Mouse (Mus musculus): Measurements from ENCODE around the gene Trappc2. TPM values are rescaled to one million over a fixed set of nuclear protein-coding genes. Genes with fewer than 3 reads are reported as not detected.

The Trappc2 gene
- polyA plus RNA-seq, 1 experiment from 2014 or later: 45.1 TPM

DNA sequence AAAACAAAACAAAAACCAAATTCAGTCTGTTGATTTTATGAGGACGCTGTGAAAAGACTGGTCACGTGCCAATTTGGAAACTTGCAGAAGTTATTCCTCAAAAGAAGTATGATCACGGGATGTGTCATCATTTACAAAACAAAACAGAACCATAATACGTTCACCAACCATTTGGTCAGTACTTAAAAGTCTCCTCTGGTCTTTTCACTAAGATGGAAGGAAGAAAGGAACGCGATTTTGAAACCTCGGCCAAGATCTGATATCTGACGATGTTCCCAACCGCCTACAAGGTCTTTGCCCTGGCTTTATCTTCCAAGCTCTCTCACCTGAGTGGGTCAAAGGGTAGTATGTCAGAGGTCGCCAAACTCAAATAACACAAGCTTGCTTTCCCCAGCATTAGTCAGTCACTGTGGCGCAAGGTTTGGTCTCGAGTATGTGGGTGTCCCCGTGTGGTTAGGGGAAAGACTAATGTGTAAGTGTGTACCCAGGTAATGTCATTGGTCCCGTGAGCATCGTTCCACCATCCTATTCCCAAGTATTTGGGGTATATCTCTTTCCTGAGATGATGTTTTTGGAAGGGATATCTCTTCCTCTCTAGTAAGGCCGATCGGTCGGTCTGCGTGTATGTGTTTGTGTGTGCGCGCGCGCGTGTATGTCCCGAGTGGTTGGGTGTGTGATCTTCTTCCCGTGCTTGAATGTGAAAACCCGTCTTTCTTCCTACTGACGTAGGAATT lies 38.4 kb downstream of the Trappc2 start:
- H3K9me3 ChIP-seq: no peaks in the 10 kb centered on the region
- peak overlapping the region; percentile 56 for H3K4me2 ChIP-seq
- peak overlapping the region; percentile 59 for H3K4me3 ChIP-seq (replicated peaks)
- peaks cover 4% of the 10 kb centered on the region; the same call in 1 of the 2 replicates for H3K27me3 ChIP-seq
- peak; percentile 42 for ATAC-seq (ENCODE audit: low FRiP score)
- peak overlapping the region; percentile 68 for H3K9ac ChIP-seq
- no peak overlapping the region for H3K27ac ChIP-seq
- peaks cover 4% of the 10 kb centered on the region for H3K4me1 ChIP-seq
- 22% methylated on average over 28 of the region's 28 CpGs for WGBS
- no peaks in the 10 kb centered on the region for H3K36me3 ChIP-seq (replicated peaks)

- Histone ChIP-seq H3K36me3 (replicated peaks) (no peaks in the 10 kb centered on the region), H3K9ac (peak within 1 kb of the TSS; percentile 68), H3K4me3 (replicated peaks) (peak within 1 kb of the TSS; percentile 59), H3K4me1 (peaks cover 4% of the 10 kb centered on the region), H3K27me3 (0 out of 2 replicates have a peak, but pooled peaks cover 4% of the 10 kb centered on the region), H3K9me3 (no peaks in the 10 kb centered on the region), H3K27ac (peak within 1 kb of the TSS; percentile 56; the same call in 1 of the 2 replicates), H3K4me2 (peak within 1 kb of the TSS; percentile 56)
- 17% methylated on average over 39 of the region's 41 CpGs for WGBS
- peak; percentile 99 for ATAC-seq (ENCODE audit: low FRiP score)
Measured at GRCm38 (mm10) chrX:166479365-166479983, 39.1 kb downstream of the Trappc2 start, which contains the start of gene Rab9. TSS of gene Rab9 (minus strand) at chrX:166479867.

DNA sequence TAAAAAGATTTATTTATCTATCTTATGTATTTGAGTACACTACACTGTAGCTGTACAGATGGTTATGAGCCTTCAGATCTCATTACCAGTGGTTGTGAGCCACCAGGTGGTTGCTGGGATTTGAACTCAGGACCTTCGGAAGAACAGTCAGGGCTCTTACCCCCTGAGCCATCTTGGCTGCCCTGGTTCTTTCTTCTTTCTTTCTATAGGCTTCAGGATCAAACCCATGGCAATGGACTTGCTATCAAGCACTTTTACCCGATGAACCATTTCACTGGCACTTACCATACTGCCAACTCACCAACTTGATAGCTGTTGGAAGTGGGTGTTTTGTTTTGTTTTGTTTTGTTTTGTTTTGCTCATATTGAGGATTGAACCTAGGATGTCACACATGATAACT lies 54.7 kb downstream of the Trappc2 start:
- ATAC-seq (ENCODE audit: low FRiP score): no peak

DNA sequence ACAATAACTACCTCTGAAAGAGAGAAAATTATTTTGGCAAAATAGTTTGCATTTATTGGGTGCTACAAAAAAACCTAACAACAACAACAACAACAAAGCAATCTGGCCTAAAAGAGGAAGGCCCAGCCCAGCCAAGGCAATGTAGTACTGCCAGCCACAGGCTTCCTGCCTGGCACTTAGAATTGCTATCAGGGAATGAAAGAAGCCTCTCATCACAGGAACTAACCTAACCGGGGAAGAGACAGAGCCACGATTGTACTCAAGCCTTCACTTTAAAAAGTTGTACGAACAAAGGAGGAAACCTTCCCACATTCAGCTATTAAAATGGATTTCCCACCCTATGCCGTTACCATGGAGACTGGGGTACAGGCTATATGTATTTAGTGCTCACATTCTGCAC lies 57.4 kb downstream of the Trappc2 start:
- H3K4me3 ChIP-seq (replicated peaks): no peak overlapping the region
- H3K4me1 ChIP-seq: no peaks in the 10 kb centered on the region
- no peaks in the 10 kb centered on the region for H3K36me3 ChIP-seq (replicated peaks)
- no peak overlapping the region for H3K4me2 ChIP-seq
- ATAC-seq (ENCODE audit: low FRiP score): no peak
- no peak overlapping the region for H3K9ac ChIP-seq
- H3K27me3 ChIP-seq: peaks cover 7% of the 10 kb centered on the region; the same call in 1 of the 2 replicates
- 47% methylated on average over 4 of the region's 4 CpGs for WGBS
- no peak overlapping the region for H3K27ac ChIP-seq
- no peaks in the 10 kb centered on the region for H3K9me3 ChIP-seq

More for the DNA sequence above, 54.7 kb downstream of the Trappc2 start:
- no peak overlapping the region for H3K4me3 ChIP-seq (replicated peaks)
- H3K36me3 ChIP-seq (replicated peaks): no peaks in the 10 kb centered on the region
- H3K27me3 ChIP-seq: no peaks in the 10 kb centered on the region; the same call in 1 of the 2 replicates
- no peak overlapping the region for H3K9ac ChIP-seq
- no peaks in the 10 kb centered on the region for H3K9me3 ChIP-seq
- H3K4me1 ChIP-seq: no peaks in the 10 kb centered on the region
- H3K27ac ChIP-seq: no peak overlapping the region
- 90% methylated on average over 2 of the region's 2 CpGs for WGBS
- no peak overlapping the region for H3K4me2 ChIP-seq

DNA sequence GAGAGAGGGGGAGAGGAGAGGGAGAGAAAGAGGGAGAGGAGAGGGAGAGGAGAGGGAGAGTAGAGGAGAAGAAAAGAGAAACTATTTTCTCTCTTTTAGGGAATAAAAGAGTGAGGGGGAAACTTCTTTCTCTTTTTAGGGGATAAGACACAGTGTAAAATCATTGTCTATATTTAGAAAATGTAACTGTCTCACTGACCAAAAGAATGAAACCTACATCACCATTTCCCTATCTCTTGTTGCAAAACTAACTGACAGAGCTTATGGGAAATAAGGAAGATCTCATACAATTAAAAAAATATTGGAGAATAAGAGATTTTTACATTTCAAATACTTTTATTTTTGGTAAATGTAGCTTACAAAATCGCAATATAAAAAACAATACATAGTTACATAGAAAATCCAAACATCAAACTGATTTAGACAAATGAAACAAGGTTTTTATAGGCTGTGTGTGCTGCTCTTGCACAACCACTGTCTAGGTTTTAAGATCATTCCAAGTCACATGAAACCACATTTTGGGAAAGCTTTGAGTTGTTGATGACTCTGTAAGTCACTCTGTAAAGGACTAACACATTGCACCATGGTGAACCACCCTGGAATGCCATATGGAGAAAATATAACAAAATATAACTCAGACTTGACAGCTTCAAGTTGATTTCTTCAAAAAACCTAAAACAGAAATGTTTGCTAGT lies 59.3 kb downstream of the Trappc2 start:
- no peak overlapping the region for H3K4me2 ChIP-seq
- H3K9me3 ChIP-seq: no peaks in the 10 kb centered on the region
- H3K36me3 ChIP-seq (replicated peaks): no peaks in the 10 kb centered on the region
- H3K27ac ChIP-seq: no peak overlapping the region
- ATAC-seq (ENCODE audit: low FRiP score): no peak
- 79% methylated on average over 1 of the region's 1 CpGs for WGBS
- no peak overlapping the region for H3K4me3 ChIP-seq (replicated peaks)
- H3K27me3 ChIP-seq: 0 out of 2 replicates have a peak, but pooled peaks cover 7% of the 10 kb centered on the region
- no peak overlapping the region for H3K9ac ChIP-seq
- H3K4me1 ChIP-seq: no peaks in the 10 kb centered on the region

Other genes with a start within 250 kb of the Trappc2 start
- 226 and 253 TPM in 2 replicates for gene Gpm6b, start 201.7 kb upstream of the Trappc2 start, polyA plus RNA-seq (2016; fragmentation: Nextera tagmentation; extraction: Ambion mirVana)
- gene Ofd1, start 130 bp downstream of the Trappc2 start, polyA plus RNA-seq (2016; fragmentation: Nextera tagmentation; extraction: Ambion mirVana): 8.8 and 9.3 TPM in 2 replicates
- 46.3 and 46.7 TPM in 2 replicates for gene Rab9, start 39.3 kb downstream of the Trappc2 start, polyA plus RNA-seq (2016; fragmentation: Nextera tagmentation; extraction: Ambion mirVana)
- gene Tceanc, start 78.0 kb downstream of the Trappc2 start, polyA plus RNA-seq (2016; fragmentation: Nextera tagmentation; extraction: Ambion mirVana): 13.3 and 14.2 TPM in 2 replicates
- 8.5 and 8.8 TPM in 2 replicates for gene Egfl6, start 145.1 kb downstream of the Trappc2 start, polyA plus RNA-seq (2016; fragmentation: Nextera tagmentation; extraction: Ambion mirVana)